Comparison of ENCODE assay signal across 16 mouse cellular contexts in the genomic region with DNA sequence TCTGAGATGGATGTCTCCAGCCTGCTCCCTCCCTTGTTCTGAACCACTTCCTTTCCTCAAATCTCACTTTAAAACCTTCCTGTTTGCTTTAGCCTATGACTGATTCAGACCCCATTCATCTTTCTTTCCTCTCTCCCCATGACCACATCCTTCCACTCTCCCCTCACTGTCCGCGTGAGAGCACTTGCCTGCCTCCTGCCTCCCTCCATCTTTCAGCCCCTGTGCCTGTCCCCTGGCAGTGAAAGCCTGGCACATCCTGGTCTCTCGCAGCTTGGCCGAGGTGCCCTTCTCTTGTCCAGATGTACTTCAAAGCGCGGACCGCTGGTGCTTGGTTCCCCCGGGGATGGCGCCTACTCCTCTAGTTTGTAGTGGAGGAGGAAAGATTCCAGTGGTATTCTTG.
DNase-seq lines count a peak whose midpoint lies in the region; ATAC-seq lines count a peak whose summit lies in the region.
"Had no signal": no experiment of that assay in that cellular context is flagged by ENCODE, and none has a peak within 500 bp of the region (broad histone marks: within the 10 kb centered on the region; RNA-seq: fewer than 3 reads in every experiment).

No protein-coding gene starts in this region.

- H3K9ac ChIP-seq in forebrain, embryonic 13.5 days = no peak overlapping the region
- H3K9ac ChIP-seq in neural tube, embryonic 11.5 days (ENCODE audit: low read length) = no peak overlapping the region
- H3K9ac ChIP-seq: lung, embryonic 14.5 days; neural tube, embryonic 12.5 days had no signal

- no peak for ATAC-seq in forebrain, embryonic 13.5 days
- ATAC-seq in granulocyte monocyte progenitor cell, adult 5-6 weeks (replicated peaks; ENCODE audit: poor library complexity, severe bottlenecking) = peak; percentile 50
- ATAC-seq in neural tube, embryonic 11.5 days (ENCODE audit: insufficient read depth, low FRiP score, low TSS enrichment) = no peak
- ATAC-seq: intestine, postnatal 0 days had no signal

- no peaks in the 10 kb centered on the region for H3K9me3 ChIP-seq in forebrain, embryonic 10.5 days
- no peaks in the 10 kb centered on the region for H3K9me3 ChIP-seq in forebrain, embryonic 13.5 days (replicated peaks)
- no peaks in the 10 kb centered on the region for H3K9me3 ChIP-seq in neural tube, embryonic 11.5 days (ENCODE audit: control insufficient read depth, low read length)
- H3K9me3 ChIP-seq: hindbrain, embryonic 10.5 days; neural tube, embryonic 12.5 days had no signal

- H3K27ac ChIP-seq in forebrain, embryonic 10.5 days = 0 out of 2 replicates have a peak overlapping the region, but pooled peaks have one; percentile 30
- H3K27ac ChIP-seq in forebrain, embryonic 13.5 days = no peak overlapping the region
- no peak overlapping the region for H3K27ac ChIP-seq in neural tube, embryonic 11.5 days (ENCODE audit: low read depth, low read length)
- H3K27ac ChIP-seq: hindbrain, embryonic 10.5 days; neural tube, embryonic 12.5 days had no signal

- WGBS in forebrain, embryonic 10.5 days = 92% methylated on average over 9 of the region's 9 CpGs
- WGBS in forebrain, embryonic 13.5 days = 92% methylated on average over 9 of the region's 9 CpGs
- WGBS in neural tube, embryonic 11.5 days = 87% methylated on average over 9 of the region's 9 CpGs

- H3K27me3 ChIP-seq in forebrain, embryonic 10.5 days (ENCODE audit: poor library complexity, severe bottlenecking) = 0 out of 2 replicates have a peak, but pooled peaks cover 4% of the 10 kb centered on the region
- H3K27me3 ChIP-seq in forebrain, embryonic 13.5 days = no peaks in the 10 kb centered on the region
- no peaks in the 10 kb centered on the region for H3K27me3 ChIP-seq in neural tube, embryonic 11.5 days (ENCODE audit: control insufficient read depth, insufficient read depth, low read length)
- H3K27me3 ChIP-seq: neural tube, embryonic 12.5 days had no signal

- no peak overlapping the region for H3K4me2 ChIP-seq in forebrain, embryonic 13.5 days
- H3K4me2 ChIP-seq in neural tube, embryonic 11.5 days (ENCODE audit: low read depth) = no peak overlapping the region
- H3K4me2 ChIP-seq: lung, embryonic 14.5 days; midbrain, embryonic 11.5 days; neural tube, embryonic 12.5 days had no signal

- H3K4me3 ChIP-seq in forebrain, embryonic 10.5 days = no peak overlapping the region
- H3K4me3 ChIP-seq in forebrain, embryonic 13.5 days = no peak overlapping the region
- H3K4me3 ChIP-seq in neural tube, embryonic 11.5 days (ENCODE audit: low read depth, low read length) = no peak overlapping the region
- H3K4me3 ChIP-seq: erythroblast, embryonic 14.5 days; hindbrain, embryonic 10.5 days; neural tube, embryonic 12.5 days had no signal

- DNase-seq in forebrain, embryonic 10.5 days (ENCODE audit: extremely low spot score, low spot score) = peak; percentile 11
- peak; percentile 23 to 30 for DNase-seq in kidney, postnatal 4 days
- no peak for DNase-seq in kidney, postnatal 36 days
- peak; percentile 26 for DNase-seq in neural tube, embryonic 11.5 days (ENCODE audit: low spot score)
- no peak for DNase-seq in adipocyte (ENCODE audit: low spot score)
- no peak for DNase-seq in right cerebral cortex, postnatal 4 days
- DNase-seq: cerebellum, adult 11-12 months; right cerebral cortex, adult 18-20 months had no signal

- peaks cover 10% of the 10 kb centered on the region for H3K4me1 ChIP-seq in forebrain, embryonic 10.5 days
- no peaks in the 10 kb centered on the region for H3K4me1 ChIP-seq in forebrain, embryonic 13.5 days
- no peaks in the 10 kb centered on the region for H3K4me1 ChIP-seq in neural tube, embryonic 11.5 days (ENCODE audit: control insufficient read depth, insufficient read depth, low read length)
- H3K4me1 ChIP-seq: neural tube, embryonic 12.5 days had no signal

- H3K36me3 ChIP-seq in forebrain, embryonic 10.5 days (replicated peaks) = no peaks in the 10 kb centered on the region
- H3K36me3 ChIP-seq in forebrain, embryonic 13.5 days (ENCODE audit: poor library complexity, severe bottlenecking) = no peaks in the 10 kb centered on the region
- H3K36me3 ChIP-seq in neural tube, embryonic 11.5 days (ENCODE audit: control insufficient read depth, insufficient read depth, low read length) = no peaks in the 10 kb centered on the region
- H3K36me3 ChIP-seq: hindbrain, embryonic 10.5 days; neural tube, embryonic 12.5 days had no signal

Comparison
In these comparisons a context has a peak if more than half of its experiments do, and no peak if none do; other contexts are left out.
1. DNase-seq: peak in forebrain, embryonic 10.5 days (single experiment), kidney, postnatal 4 days (2 of 2) and neural tube, embryonic 11.5 days (single experiment); none in kidney, postnatal 36 days (0 of 2), adipocyte (single experiment) and right cerebral cortex, postnatal 4 days (single experiment).